Mouse (Mus musculus) cerebellum, adult 2 months (tissue): Measurements from ENCODE around the gene Xrcc3. TPM values are rescaled to one million over a fixed set of nuclear protein-coding genes. Genes with fewer than 3 reads are reported as not detected.
A peak's percentile ranks its signal among the peaks of the same experiment; 100 is the strongest.

ENCODE experiments used
- DNase-seq, 2 experiments: peaks; one replicate each; pipeline ENCODE4 v3.0.0; 2021
- H3K27ac ChIP-seq: fragments of 200-500 bp; 2 replicates; pipeline ENCODE4 v1.5.1; 2012; ENCODE audit warnings: low read length, control low read depth, inconsistent platforms; ENCODE audit not compliant: insufficient read depth
- H3K27me3 ChIP-seq: fragments of 200-500 bp; 2 replicates; pipeline ENCODE4 v1.6.1; 2012; ENCODE audit warnings: inconsistent platforms, mild to moderate bottlenecking, low read length, moderate library complexity; ENCODE audit not compliant: control insufficient read depth, insufficient read depth
- H3K4me1 ChIP-seq: fragments of 200-500 bp; 2 replicates; pipeline ENCODE4 v1.6.1; 2011; ENCODE audit warnings: low read length; ENCODE audit not compliant: control insufficient read depth, insufficient read depth
- H3K4me3 ChIP-seq: fragments of 200-500 bp; replicated peaks from 2 replicates; pipeline ENCODE3; 2011; ENCODE audit warnings: mild to moderate bottlenecking, low read depth, low read length, control low read depth; ENCODE audit not compliant: insufficient read depth
- CTCF ChIP-seq: fragments of 200-500 bp; IDR thresholded peaks from 2 replicates; pipeline ENCODE4 v1.5.1; 2011; ENCODE audit warnings: low read depth, mild to moderate bottlenecking, control low read depth, low read length, moderate library complexity, borderline replicate concordance; ENCODE audit not compliant: insufficient read depth
- POLR2A ChIP-seq: fragments of 200-500 bp; IDR thresholded peaks from 2 replicates; pipeline ENCODE4 v1.6.1; 2011; ENCODE audit warnings: low read length, control low read depth, borderline replicate concordance; ENCODE audit not compliant: insufficient read depth
- WGBS: fragments of 180-500 bp; shearing (Covaris S2); methylation state at CpG from one replicate; pipeline ENCODE4 v1.1.7; 2018; 5-methylcytosine and 5-hydroxymethylcytosine counted together
- polyA plus RNA-seq: library from polyadenylated mRNA; depleted of rRNA; stranded (reverse); fragments of >200 nt; gene quantifications from 2 replicates; pipeline ENCODE4 v1.2.3, GENCODE M21; 2012

Gene Xrcc3
- polyA plus RNA-seq, 1 experiment = 19.2 TPM

GRCm38 (mm10) chr12:111797251-111797650, 16.4 kb downstream of the Xrcc3 start:
- TF ChIP-seq POLR2A (no peak), CTCF (no peak)
- no peak for DNase-seq
- Histone ChIP-seq H3K4me1 (peaks cover 29% of the 10 kb centered on the region), H3K27me3 (no peaks in the 10 kb centered on the region), H3K4me3 (no peak overlapping the region), H3K27ac (no peak overlapping the region)
- WGBS = 35% methylated on average over 8 of the region's 8 CpGs

- Histone ChIP-seq H3K27me3 (no peaks in the 10 kb centered on the region), H3K4me1 (peaks cover 29% of the 10 kb centered on the region), H3K27ac (no peak overlapping the region), H3K4me3 (no peak overlapping the region)
- WGBS = 31% methylated on average over 28 of the region's 28 CpGs
- TF ChIP-seq POLR2A (no peak), CTCF (no peak)
- peak; percentile 66 to 76 for DNase-seq
Observed at GRCm38 (mm10) chr12:111795180-111795895, 18.3 kb downstream of the Xrcc3 start.

GRCm38 (mm10) chr12:111794526-111795179, 19.0 kb downstream of the Xrcc3 start:
- Histone ChIP-seq H3K27ac (no peak overlapping the region), H3K4me3 (no peak overlapping the region), H3K4me1 (peaks cover 29% of the 10 kb centered on the region), H3K27me3 (no peaks in the 10 kb centered on the region)
- DNase-seq = peak in 1 of 2 experiments; percentile 23
- TF ChIP-seq POLR2A = no peak
- no peak for TF ChIP-seq CTCF
- 74% methylated on average over 18 of the region's 18 CpGs for WGBS

GRCm38 (mm10) chr12:111794102-111794501, 19.6 kb downstream of the Xrcc3 start:
- no peak overlapping the region for H3K27ac ChIP-seq
- TF ChIP-seq CTCF = no peak
- TF ChIP-seq POLR2A = no peak
- WGBS = 45% methylated on average over 22 of the region's 22 CpGs
- peak; percentile 62 to 73 for DNase-seq
- H3K27me3 ChIP-seq = no peaks in the 10 kb centered on the region
- no peak overlapping the region for H3K4me3 ChIP-seq
- H3K4me1 ChIP-seq = peaks cover 29% of the 10 kb centered on the region

GRCm38 (mm10) chr12:111791474-111792104, 22.1 kb downstream of the Xrcc3 start:
- no peak for DNase-seq
- H3K27me3 ChIP-seq = no peaks in the 10 kb centered on the region
- no peak overlapping the region for H3K27ac ChIP-seq
- TF ChIP-seq CTCF (no peak), POLR2A (no peak)
- no peak overlapping the region for H3K4me3 ChIP-seq
- WGBS = 81% methylated on average over 13 of the region's 13 CpGs
- H3K4me1 ChIP-seq = peaks cover 29% of the 10 kb centered on the region

- Histone ChIP-seq H3K27ac (no peak overlapping the region), H3K4me3 (no peak overlapping the region), H3K27me3 (no peaks in the 10 kb centered on the region), H3K4me1 (peaks cover 23% of the 10 kb centered on the region)
- WGBS = 84% methylated on average over 7 of the region's 7 CpGs
- DNase-seq = no peak
- TF ChIP-seq POLR2A (no peak), CTCF (no peak)
Observed at GRCm38 (mm10) chr12:111790631-111791030, 23.0 kb downstream of the Xrcc3 start.

GRCm38 (mm10) chr12:111790090-111790489, 23.6 kb downstream of the Xrcc3 start:
- Histone ChIP-seq H3K4me3 (no peak overlapping the region), H3K27me3 (no peaks in the 10 kb centered on the region), H3K4me1 (peaks cover 19% of the 10 kb centered on the region), H3K27ac (no peak overlapping the region)
- DNase-seq = no peak
- TF ChIP-seq CTCF (no peak), POLR2A (no peak)
- WGBS = 90% methylated on average over 5 of the region's 5 CpGs
